ENCODE assay signal across 21 mouse cellular contexts in genomic region chr4:83878236-83878635, GRCm38 (mm10).
DNase-seq lines count a peak whose midpoint lies in the region; ATAC-seq and TF ChIP-seq lines count a peak whose summit lies in the region.
"Had no signal": no experiment of that assay in that cellular context is flagged by ENCODE, and none has a peak within 500 bp of the region (broad histone marks: within the 10 kb centered on the region; RNA-seq: fewer than 3 reads in every experiment).

No protein-coding gene starts in this region.

- H3K4me2 ChIP-seq in forebrain, postnatal 0 days (ENCODE audit: low read depth), result no peak overlapping the region
- H3K4me2 ChIP-seq: heart, embryonic 11.5 days; heart, embryonic 15.5 days; hindbrain, embryonic 13.5 days had no signal

- H3K9me3 ChIP-seq in forebrain, embryonic 10.5 days, result no peaks in the 10 kb centered on the region
- no peaks in the 10 kb centered on the region for H3K9me3 ChIP-seq in forebrain, postnatal 0 days (ENCODE audit: low read length)
- H3K9me3 ChIP-seq: heart, embryonic 15.5 days; hindbrain, embryonic 13.5 days had no signal

- H3K27ac ChIP-seq in forebrain, embryonic 10.5 days, result peak overlapping the region; percentile 32; the same call in 1 of the 2 replicates
- no peak overlapping the region for H3K27ac ChIP-seq in forebrain, postnatal 0 days (ENCODE audit: low read depth, low read length)
- H3K27ac ChIP-seq: heart, embryonic 15.5 days; hindbrain, embryonic 13.5 days had no signal

- WGBS in forebrain, embryonic 10.5 days, result 88% methylated on average over 8 of the region's 8 CpGs
- WGBS in forebrain, postnatal 0 days, result 75% methylated on average over 8 of the region's 8 CpGs

- no peaks in the 10 kb centered on the region for H3K36me3 ChIP-seq in forebrain, embryonic 10.5 days (replicated peaks)
- no peaks in the 10 kb centered on the region for H3K36me3 ChIP-seq in forebrain, postnatal 0 days (ENCODE audit: insufficient read depth)
- H3K36me3 ChIP-seq: G1E; heart, embryonic 15.5 days; hindbrain, embryonic 13.5 days had no signal

- H3K9ac ChIP-seq in forebrain, postnatal 0 days, result no peak overlapping the region
- H3K9ac ChIP-seq: heart, embryonic 15.5 days; hindbrain, embryonic 13.5 days had no signal

- no peak for DNase-seq in forebrain, embryonic 10.5 days (ENCODE audit: extremely low spot score, low spot score)
- DNase-seq in forebrain, postnatal 0 days, result no peak
- peak; percentile 24 to 51 for DNase-seq in layer of hippocampus, adult 18-20 months (ENCODE audit: low spot score in 2 of 2)
- no peak for DNase-seq in layer of hippocampus, adult 8-10 months (ENCODE audit: low spot score in 2 of 2)
- peak; percentile 21 to 26 for DNase-seq in layer of hippocampus, postnatal 36 days
- DNase-seq in layer of hippocampus, postnatal 10 days (ENCODE audit: low spot score in 2 of 2), result no peak
- DNase-seq in yolk sac, embryonic 10.5 days (ENCODE audit: low spot score), result no peak
- DNase-seq: adrenal gland, postnatal 10 days; B cell, adult 2 months; cerebellum, adult 11-12 months; cerebellum, adult 9-10 months; cerebellum, postnatal 36 days; gastrocnemius, postnatal 10 days; heart, adult 18-20 months; heart, postnatal 14 days had no signal

- ATAC-seq in forebrain, postnatal 0 days, result no peak
- ATAC-seq: CD4-positive, CD25-positive, alpha-beta regulatory T cell, adult 4 months; forebrain, embryonic 14.5 days had no signal

- no peaks in the 10 kb centered on the region; the same call in 1 of the 2 replicates for H3K27me3 ChIP-seq in forebrain, embryonic 10.5 days (ENCODE audit: poor library complexity, severe bottlenecking)
- H3K27me3 ChIP-seq in forebrain, postnatal 0 days (ENCODE audit: insufficient read depth, low read length), result no peaks in the 10 kb centered on the region
- H3K27me3 ChIP-seq: heart, embryonic 15.5 days; hindbrain, embryonic 13.5 days had no signal

- no peak for TF ChIP-seq CTCF in forebrain, postnatal 0 days (IDR thresholded peaks at IDR 0.05; ENCODE audit: low read depth)

- no peak overlapping the region for H3K4me3 ChIP-seq in forebrain, embryonic 10.5 days
- no peak overlapping the region for H3K4me3 ChIP-seq in forebrain, postnatal 0 days (ENCODE audit: low read depth, low read length)
- H3K4me3 ChIP-seq: heart, embryonic 15.5 days; hindbrain, embryonic 13.5 days had no signal

- peaks cover 18% of the 10 kb centered on the region for H3K4me1 ChIP-seq in forebrain, embryonic 10.5 days
- no peaks in the 10 kb centered on the region for H3K4me1 ChIP-seq in forebrain, postnatal 0 days (ENCODE audit: insufficient read depth)
- H3K4me1 ChIP-seq: heart, embryonic 15.5 days had no signal

Comparison
In these comparisons a context has a peak if more than half of its experiments do, and no peak if none do; other contexts are left out.
1. DNase-seq: peak in layer of hippocampus, adult 18-20 months (2 of 2) and layer of hippocampus, postnatal 36 days (2 of 2); none in forebrain, embryonic 10.5 days (single experiment), forebrain, postnatal 0 days (single experiment), layer of hippocampus, adult 8-10 months (0 of 2), layer of hippocampus, postnatal 10 days (0 of 2) and yolk sac, embryonic 10.5 days (single experiment).